Mouse (Mus musculus) kidney, adult 9 months (tissue): ENCODE results near the gene Csf2.
A peak's percentile ranks its signal among the peaks of the same experiment; 100 is the strongest.

Experiments
- DNase-seq: peaks from one replicate; pipeline ENCODE4 v3.0.0; 2022

Gene Csf2

DNA sequence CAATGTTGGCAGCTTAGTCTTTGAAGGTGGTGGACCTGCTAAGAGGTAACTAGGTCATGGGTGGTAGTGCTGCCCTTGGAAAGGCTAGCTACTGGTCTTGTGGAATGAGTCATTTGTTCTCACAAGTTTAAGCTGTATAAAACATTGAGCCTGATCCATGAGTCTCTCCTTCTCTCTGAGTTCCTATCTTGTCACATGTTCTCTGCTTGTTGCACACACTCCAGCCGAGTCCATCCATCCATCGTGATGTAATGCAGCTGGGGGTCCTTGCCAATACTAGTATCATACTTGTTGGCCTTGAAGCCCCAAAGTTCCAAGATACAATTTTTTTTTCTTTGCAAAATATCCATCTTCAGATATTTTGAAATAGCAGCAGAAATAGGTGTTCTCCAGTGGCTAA lies 22.0 kb downstream of the Csf2 start:
- DNase-seq, result no peak

DNA sequence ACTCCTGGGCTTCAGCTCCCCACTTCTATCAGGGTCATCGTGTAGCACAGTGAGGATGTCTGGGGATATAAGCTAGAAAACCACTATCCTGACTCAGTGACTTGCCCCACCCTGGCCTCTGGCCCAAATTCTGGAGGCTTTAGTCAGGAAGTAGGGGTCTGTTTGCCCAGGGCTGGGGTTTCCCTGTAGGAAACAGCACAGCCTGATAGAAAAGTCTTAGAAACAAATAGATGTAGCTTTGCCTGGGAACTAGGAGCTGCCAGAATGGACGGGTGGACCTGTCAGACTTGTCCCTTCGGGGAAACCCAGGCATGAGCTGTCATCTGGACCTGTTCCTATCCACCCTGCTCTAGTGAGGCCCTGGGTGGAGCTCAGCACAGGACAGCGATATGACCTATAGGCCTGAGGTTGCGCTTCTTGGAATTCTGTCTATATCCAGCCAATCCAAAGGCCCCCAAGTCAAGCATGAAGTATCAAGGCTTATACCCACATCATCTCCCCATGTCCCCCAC lies 24.9 kb downstream of the Csf2 start:
- DNase-seq, result no peak

DNA sequence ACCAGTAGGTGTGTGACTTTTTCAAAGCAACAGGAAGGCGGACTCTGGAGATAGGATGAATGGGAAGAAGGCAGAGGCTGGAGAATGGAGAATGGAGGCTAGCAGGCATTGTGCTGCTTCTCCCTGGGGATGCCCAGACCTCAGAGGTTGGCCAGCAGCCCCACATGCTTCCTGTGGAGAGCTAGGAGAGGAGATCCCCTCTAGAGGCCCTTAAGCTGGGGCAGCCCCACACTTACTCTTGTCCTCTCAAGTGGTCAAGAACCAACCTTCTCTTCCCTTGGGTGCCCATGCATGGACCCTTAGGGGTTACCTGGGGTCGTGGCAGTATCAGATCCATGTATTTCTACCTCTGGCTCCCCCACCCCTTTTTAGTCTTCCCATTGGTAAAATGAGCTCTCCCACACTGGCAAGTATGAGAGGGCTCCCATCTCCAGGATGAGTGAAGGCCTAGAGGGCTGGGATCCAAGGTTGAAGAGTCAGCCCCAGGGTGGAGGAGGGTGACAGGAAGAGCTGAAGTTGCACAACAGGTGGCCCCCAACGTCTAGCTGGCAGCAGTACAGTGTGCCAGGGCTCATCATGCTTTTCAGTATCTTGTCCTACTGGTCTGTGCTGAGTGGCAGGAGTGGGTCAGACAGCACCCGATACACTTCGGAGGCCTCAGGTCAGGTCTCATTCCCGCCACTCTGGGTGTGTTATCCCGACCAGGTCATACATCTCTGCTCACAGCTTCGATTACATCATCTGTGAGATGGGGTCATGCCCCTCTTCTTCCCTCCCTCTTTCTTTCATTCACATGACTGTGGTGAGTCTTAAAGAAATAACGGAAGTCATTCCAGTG lies 25.6 kb downstream of the Csf2 start:
- DNase-seq, result no peak

DNA sequence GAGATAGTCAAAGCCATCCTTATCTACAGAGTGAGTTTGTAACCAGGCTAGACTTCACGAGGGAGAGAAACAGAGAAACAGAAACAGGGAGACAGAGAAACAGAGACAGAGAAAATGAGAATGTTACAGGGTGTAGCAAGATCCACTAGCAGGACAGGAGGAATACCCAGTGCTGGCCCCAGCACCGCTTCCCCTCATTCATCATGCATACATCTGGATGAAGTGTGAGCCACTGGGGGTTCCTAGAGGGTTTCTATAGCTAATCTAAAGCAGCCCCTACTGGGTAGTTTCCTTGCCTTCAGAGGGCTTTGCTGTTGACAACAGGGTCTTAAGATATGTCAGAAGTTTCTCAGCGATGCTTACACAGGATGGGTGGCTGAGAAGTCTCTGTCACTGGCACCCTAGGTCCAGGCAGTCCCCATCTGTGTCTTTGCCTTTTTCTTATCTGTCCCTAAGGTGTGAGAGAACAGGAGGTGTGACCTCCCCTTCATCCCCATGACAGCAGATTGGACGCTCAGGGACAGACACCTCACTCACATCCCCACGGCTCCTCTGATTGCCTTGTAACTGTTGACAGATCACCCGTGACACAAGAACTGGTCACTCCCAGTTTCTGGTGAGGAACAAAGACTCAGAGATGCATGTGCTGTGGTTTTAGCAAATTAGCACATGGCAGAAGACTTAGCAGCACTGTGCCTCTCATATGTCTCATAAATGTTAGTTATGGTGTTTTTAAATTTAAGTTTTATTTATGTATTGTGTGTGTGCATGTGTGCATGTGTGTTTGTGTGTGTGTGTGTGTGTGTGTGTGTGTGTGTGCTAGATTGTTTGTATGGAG lies 29.3 kb downstream of the Csf2 start:
- no peak for DNase-seq

DNA sequence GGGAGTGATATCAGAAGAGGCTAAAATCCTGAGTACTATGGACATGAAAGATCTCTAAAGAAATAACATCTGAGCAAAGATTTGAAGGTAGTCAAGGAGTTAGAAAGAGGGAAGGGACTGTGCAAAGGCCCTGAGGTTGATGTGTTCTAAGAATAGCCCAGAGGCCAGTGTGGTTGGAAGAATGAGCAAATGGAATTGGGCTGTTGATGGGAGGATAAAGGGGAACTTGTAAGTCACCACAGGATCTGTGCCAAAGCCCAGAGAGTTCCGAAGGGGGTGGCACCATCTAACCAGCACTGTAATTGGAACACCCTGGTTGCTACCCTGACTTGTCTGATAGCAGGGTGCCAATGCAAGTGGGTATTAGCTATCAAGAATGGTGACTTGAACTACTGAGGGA lies 30.3 kb downstream of the Csf2 start:
- no peak for DNase-seq

DNA sequence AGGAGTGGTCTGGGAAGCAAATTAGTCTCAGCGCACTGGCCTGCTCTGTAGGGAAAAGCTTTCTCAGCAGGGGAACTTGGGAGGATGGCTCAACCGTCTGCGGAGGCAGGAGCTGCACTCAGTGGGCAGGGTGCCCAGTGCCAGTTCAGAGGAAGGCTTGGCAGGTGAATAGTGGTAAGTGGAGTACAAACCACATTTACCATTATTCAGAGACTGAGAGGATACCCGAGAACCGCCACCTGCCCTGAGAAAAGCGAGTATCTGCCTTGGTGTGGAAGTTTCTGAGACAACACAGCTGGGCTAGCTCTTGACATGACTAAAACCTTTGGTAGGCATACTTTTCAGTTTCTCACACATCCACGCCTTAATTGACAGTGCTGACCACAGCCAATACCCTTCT lies 32.1 kb downstream of the Csf2 start:
- no peak for DNase-seq

DNA sequence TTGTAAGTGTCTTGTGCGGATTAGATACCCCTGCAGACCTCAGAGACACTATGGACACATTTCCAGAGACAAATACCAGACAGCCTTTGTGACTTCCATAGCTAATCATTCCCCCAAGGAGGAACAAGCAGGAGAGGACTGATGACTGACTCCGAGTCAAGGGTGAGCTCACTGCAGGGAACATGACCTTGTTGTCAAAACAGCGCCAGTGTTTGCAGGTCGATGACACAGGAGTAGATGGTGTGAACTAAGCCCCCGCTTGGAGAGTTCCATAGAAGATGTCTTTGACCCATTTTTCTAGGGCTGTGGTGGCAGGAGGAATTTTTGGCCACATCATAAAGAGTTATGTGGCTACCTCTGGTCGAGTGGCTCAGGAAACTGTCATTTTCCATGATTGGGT lies 33.4 kb downstream of the Csf2 start:
- DNase-seq, result no peak

DNA sequence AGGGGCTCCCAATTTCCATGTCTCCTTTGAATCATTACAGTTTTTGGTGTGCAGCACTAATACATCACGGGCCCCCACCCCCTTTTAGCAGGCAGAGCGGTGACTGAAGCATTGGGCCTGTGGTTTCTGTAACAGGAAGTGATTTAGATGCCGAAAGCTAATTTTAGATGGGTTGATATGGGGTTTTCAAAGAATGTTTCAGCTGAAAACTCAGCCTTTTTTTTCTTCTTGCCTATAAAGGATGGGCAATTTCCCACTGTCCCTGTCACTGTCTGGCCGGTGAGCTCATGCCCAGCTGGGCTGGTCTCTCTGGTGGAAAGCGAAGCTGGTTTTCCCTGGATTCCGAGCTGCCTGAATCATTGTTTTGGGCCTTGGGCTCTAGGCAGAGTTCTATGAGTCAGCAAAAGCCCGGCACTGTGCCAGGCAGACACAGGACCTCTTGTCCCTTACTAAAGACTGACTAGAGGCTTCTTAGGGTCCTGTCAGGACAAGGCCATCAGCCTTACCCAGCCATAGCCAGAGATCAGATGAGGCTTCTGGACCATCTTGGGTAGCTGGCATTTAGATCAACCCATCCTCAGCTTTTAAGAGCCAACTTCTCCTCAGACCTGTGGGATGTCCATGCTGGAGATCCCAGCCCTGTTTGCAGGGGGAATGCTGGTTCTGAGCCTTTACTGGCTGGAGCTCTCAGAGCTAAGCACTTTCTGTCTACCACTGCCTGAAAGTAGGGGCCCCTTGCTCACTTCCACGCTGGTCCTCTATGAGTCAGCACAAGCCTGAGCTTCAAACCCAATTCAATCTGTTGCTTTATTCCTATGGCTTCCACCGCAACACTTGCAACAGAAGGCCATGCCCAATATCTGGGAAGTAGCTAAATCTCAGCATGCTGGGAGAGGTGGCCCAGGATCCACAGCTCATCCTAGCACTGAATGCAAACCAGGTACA lies 34.7 kb downstream of the Csf2 start:
- DNase-seq, result peak; percentile 63

DNA sequence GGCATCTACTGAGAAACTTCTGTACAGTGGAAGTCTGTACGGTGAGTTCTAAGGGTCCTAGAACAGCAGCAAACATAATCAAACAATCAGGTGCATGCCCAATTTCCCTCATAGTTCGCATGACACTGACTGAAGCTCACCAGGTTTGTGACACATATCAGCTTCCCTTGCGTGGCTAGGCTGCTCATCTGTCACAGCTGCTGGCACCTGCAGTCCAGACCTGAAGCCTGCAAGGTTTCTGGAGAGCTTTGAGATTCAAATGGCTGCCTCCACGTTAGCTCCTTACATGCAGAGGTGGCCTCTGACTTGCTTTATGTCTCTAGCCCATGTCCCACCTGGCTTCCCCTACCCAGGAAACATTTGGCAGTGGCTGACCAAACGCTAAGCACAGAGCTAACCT lies 35.8 kb downstream of the Csf2 start:
- DNase-seq, result no peak

DNA sequence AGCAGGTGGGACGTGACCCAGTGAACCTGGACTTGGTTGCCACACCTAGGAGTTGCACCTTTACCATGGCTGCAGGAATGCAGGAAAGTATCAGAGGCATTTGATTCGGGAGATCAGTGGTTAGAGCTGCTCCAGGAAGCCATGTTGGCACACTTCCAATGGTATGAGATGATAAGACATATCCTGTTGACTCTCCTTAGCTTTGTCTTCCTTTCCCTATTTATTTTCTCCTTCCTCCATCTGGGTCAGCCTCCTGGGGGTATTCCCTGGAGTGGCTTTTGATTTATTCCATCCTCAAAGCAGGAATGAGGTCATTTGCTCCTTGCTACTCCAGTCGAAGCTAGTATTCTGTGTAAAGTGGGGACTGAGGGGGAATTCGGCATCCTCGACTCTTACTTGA lies 42.5 kb downstream of the Csf2 start:
- peak; percentile 9 for DNase-seq

DNA sequence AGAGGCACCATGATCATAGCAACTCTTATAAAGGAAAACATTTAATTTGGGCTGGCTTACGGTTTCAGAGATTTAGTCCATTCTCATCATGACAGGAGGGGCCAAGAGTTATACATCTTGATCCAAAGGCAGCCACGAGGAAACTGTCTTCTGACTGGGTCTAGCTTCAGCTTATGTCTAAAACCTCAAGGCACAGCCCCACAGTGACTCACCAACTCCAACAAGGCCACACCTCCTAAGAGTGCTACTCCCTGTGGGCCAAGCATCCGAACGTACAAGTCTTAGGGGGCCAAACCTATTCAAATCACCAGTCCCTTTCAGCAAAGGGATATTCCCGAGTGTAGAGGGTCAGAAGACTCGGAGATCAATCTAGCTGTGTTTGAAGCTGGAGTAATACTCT lies 44.1 kb downstream of the Csf2 start:
- no peak for DNase-seq

DNA sequence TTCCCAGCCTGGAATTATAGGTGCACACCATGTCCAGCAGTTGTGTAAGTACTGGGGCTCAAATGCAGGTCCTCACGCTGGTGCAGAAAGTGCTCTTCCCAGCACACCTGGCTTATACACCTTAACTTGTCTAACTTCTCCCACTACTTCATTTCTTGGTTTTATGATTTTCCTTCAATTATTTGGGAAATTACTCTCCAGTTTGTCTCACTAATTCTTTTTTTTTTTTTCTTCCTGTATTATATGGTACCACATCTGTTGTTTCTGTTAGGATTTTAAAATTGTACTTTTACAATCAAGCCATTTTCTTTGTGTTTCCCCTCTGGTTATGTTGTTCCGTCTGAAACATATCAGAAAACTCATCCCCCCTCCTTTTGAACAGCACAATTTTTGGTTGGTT lies 44.7 kb downstream of the Csf2 start:
- DNase-seq, result no peak

DNA sequence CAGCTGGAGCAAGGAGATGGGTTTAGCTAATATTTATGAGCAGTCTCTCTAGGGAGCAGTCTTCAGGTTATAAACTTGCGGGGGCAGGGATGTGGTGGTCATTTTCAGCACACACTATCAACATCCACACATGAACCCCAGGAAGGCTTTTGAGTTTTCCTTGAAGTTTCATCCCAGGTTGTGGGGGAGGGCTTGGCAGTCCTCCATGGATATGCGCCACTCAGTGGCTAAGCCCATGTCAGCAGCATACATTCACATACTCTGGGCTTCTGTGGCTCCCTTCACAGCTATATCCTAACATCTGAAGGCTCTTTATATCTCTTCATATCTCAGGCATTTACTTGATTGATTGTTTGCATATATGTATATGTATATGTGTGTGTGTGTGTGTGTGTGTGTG lies 46.3 kb downstream of the Csf2 start:
- DNase-seq, result no peak

DNA sequence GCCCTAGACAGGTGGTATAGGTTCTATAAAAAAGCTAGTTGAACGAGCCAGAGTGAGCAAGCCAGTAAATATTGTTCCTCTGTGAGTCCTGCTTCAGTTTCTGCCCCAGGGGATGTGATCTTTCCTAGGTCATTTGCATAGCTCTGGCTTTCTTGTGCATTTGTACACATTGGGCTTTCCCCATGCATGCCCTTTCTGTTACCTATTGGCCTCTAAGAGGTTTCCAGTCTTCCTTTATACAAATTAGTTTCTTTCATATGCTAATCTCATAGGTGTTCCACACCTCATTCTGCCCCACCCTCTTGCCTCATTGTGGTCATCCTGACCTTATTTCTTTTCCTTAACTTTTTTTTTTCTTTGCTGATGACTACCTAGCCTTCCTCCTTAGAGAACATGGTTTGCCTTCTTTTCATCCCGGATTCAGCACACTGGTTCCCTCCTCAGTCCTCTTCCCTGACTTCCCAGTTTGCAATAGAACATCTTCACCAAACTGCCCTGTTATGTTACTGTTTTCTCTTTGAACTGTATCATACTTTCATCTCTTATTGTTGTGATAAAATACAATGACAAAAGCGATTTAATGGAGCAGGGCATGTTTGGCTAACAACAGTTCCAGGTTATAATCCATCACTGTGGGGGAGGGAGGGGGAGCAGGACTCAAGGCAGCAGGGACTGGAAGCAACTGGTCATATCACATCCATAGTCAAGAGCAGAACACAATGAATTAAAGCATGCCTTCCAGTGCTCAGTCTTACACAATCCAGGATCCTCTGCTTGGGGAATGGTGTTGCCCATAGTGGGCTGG lies 47.4 kb downstream of the Csf2 start:
- DNase-seq, result no peak

DNA sequence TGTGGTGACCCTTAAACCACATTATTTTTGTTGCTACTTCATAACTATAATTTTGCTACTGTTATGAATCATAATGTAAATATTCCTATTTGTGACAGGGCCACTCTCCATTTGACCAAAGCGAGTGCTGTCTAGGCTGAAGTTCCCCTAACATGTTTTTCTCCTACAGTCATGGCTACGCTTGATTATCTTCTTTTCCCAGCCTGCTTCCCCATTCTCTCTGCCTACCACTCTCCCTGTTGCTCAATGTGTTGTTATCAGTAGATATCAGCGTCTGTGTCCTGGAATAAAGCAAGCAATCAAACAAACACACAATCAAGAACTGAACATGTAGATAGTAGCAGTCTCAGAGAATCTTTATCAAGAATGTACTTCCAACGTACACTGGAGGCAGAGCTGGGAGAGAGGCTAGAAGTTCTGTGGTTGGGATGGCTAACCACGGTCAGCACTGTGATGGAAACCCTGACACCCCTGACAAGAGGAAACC lies 48.1 kb downstream of the Csf2 start:
- no peak for DNase-seq
